Mouse (Mus musculus) kidney, adult 2 months (tissue): ENCODE measurements at regions not wholly inside any gene's neighbourhood (a gene's known extent, or its start where the extent isn't known, plus 50 kb on each side); places are given as distances from the start of the nearest gene placed in this dataset.

Experiments used
- CTCF ChIP-seq: fragments of 200-500 bp; conservative IDR thresholded peaks from 2 replicates; pipeline ENCODE4 v1.5.1; 2011; ENCODE audit warnings: low read depth, mild to moderate bottlenecking, control low read depth, low read length, moderate library complexity, mixed read lengths; ENCODE audit not compliant: insufficient read depth, insufficient read length
- POLR2A ChIP-seq: fragments of 200-500 bp; IDR thresholded peaks from one replicate; pipeline ENCODE4 v1.6.1; 2011; ENCODE audit warnings: low read depth, low read length, control low read depth

DNA sequence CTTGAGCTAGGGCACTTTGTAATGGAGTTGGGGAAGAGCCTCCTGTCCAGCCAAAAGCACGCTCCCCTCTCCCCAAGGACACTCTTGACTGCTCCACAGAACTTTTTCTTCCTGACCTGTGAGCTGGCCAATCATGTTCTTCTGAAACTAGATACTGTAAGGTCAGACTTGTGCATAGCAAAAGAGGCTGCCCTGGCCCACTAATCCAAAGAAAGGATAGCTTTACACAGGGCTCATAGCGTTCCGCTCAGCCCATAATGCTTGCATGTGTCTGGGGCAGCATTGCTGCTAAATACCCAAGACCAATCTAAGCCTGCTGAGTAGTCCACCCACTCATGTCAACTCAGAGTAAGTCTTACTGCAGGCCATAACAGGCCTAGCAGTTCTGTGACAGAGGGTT lies 189.0 kb upstream of the Egflam start:
- TF ChIP-seq CTCF (no peak), POLR2A (no peak)
